Mouse (Mus musculus): Measurements from ENCODE around the gene Ascl2. TPM values are rescaled to one million over a fixed set of nuclear protein-coding genes. Genes with fewer than 3 reads are reported as not detected.

The Ascl2 gene
- total RNA-seq, 2 experiments from 2014 or later = 0.50 to 0.62 TPM

DNA sequence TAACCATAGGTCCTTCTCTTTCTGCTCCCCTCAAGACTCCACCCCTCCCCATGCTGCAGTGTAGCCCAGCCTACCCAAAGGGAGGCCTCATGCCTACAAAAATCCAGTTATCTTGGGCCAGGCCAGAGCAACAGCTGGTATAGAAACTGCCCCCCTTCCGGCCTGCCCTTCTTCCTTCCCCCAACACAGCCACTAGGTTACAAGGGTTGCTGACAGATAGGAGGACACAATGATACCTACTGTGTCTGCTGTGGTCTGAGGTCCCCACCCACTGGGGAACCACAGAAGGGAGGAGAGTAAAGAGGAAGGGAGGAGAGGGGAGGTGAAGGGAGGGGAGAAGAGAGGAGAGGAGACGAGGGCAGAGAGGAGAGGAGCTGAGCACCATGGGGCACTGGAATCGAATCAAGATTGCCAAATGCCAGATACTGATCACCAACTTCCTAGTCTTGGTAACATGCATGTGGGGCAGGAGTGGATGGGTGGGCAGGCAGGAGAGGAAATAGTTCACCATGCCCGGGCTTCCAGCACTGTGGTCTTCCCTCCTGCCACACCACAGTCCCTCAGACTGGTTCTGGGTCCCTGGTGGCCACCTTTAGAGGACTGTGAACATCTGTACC, 35.8 kb upstream of the Ascl2 start, which contains the start of gene Tspan32:
Gene Tspan32, plus strand, starts transcription at position 320 of the 617 bp plus-strand sequence.
- DNase-seq = no peak
- intact Hi-C loops (cut with DNase I) = loop anchor here (5.0 to 10.0 kb wide), 2 partner anchors 82 to 130 kb away; no protein-coding TSS in a partner anchor

DNA sequence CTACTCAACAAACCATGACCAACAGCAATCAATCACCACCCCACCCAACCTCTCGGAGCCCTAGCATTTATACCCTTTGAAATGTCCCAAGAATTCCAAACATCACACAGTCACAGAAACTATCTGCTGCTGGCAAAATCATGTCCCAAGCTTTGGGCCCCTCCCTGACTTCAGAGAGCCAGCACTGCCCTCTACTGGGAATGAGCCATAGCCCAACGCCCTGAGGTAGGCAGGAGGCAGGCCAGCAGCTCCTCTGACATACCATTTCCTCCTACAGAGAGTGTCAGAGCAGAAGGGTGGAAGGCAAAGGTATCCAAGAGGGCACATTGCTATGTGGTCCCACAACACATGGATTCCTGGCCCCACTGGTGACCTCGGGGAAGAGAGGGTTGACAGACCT, 33.6 kb upstream of the Ascl2 start:
- intact Hi-C loops (cut with DNase I) = loop anchor here (10.0 kb wide), 1 partner anchor 132 kb away; no protein-coding TSS in a partner anchor
- no peak for DNase-seq

DNA sequence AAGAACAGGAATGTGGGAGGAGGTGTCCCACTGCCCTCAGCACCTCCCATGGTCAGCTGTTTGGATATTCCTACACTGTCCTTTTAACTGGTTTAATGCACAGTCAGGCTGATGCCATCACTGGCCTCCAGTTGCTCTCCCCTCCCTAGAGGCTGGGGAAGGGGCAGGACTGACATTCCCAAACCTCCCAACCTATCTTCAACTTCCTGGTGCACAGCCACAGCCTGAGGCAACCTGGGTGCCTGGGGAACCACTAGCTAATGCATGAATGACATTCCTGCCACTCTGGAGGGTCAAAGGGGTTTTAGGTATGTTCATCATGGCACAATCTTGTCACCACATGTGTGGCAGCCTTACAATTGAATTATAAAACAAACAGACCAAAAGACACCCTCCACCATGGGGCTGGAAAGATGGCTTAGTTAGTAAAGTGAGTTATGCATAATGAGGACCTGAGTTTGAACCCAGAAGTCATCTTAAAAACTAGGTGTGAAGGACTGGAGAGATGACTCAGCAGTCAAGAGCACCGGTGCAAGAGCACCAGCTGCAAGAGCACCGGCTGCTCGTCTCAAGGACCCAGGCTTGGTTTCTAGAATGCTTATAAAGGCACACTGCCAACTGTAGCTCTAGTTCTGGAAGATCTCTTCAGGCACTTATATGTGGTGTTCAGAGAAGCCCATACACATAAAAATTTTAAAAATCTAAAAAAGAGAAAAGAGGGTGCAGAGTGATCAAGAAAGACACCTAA, 28.5 kb upstream of the Ascl2 start:
- intact Hi-C loops (cut with DNase I) = no loop called here
- DNase-seq = no peak

DNA sequence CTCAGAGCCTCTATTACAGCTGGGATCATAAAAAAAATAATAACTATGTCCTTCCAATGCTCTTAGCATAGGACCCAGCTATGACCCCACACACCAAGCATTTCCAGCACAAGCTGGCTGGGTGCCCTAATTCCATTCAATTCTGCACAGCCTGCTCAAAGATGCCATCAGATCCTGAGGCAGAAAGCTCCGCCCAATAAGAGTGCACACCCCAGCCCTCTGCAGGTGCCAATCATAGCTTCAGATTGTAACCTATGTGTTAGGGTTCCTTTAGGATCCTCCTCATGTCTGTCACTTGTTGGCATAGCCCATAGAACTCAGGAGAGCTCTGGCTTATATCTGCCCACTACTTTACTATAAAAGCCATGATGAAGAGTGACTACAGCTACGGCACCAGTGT, 27.9 kb upstream of the Ascl2 start:
- intact Hi-C loops (cut with DNase I) = no loop called here
- no peak for DNase-seq

DNA sequence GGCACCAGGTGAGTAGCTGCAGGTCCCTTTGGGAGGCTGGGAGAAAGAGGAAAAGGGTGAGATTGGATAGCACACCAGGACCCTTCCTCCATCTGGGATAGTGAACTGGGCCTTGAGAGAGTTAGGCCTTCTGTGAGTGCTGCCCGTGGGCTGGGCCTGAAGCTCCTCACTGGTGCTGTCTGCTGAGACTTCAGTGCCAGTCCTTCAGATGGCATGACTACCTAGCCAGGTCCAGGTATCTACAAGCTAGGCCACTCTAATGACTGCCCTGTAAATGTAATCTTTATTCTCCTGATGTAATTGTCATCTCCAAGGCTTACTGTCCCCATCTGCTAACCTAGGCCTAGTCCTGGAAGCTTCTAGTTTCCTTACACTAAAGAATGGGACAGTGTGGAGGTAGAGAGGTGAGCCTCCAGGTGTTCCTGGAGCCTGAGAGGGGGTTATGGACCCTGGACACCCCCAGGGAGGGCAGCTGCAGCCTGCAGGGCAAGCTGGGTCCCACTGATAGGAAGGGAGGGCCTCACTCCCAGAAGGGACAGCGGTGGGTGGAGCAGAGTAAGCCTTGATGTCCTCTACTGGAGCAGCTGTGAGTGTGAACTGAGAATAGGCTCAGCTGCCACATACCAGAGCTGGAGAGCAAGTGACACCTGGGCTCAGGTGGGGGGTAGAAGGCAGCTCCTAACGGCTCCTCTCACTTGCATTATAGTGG, 26.7 kb upstream of the Ascl2 start:
- intact Hi-C loops (cut with DNase I) = no loop called here

DNA sequence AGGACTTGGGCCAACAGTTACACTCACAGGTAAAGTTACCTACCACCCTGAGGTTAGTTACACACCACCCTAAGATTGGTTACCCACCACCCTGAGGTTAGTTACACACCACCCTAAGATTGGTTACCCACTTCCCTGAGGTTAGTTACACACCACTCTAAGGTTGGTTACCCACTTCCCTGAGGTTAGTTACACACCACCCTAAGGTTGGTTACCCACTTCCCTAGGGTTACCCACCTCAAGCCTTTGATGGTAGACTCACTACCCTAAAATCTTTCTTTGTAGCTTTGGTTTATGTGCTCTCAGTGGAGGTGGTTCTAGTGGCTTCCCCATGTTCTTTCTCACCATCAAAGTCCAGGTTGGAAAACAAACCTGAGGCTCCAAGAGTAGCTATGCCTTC, 25.9 kb upstream of the Ascl2 start:
- no peak for DNase-seq
- intact Hi-C loops (cut with DNase I) = no loop called here

More for the DNA sequence above, 26.7 kb upstream of the Ascl2 start:
- DNase-seq = no peak

DNA sequence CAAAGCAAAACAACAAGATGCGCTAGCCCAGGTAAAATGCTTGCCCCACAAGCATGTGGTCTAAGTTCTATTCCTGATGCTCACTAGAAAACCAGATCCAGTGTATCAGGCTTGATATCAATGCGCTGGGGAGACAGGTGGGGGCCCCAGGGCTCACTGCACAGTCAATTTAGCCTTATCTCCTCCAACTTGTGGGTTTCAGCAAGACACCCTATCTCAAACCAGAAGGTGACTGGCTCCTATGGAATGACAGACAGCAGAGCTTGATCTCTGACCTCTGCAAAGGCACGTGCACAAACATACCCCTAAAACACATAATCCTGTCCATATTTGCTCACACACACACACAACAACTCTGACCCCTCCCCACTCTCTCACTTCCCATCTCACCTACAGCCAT, 18.7 kb upstream of the Ascl2 start:
- intact Hi-C loops (cut with DNase I) = no loop called here
- no peak for DNase-seq

DNA sequence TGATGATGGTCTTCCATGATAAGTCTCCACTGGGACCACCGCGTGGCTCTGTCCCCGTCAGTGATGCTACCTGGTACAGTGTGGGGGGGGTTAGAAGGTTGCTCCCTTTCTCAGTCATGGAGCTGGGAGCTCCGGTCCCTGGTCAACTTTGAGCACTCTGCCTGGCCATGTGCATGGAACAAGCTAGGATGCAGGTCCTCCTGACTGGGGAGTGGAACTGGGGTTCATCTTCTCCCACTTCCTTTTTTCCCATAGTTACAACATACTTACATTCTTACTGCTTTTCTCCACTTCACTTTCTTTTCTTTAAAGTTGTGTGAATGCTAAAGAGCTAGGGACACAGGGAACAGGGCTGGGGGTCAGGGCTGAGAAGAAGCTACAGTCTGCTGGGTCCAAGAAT, 16.1 kb upstream of the Ascl2 start:
- intact Hi-C loops (cut with DNase I) = no loop called here
- no peak for DNase-seq

DNA sequence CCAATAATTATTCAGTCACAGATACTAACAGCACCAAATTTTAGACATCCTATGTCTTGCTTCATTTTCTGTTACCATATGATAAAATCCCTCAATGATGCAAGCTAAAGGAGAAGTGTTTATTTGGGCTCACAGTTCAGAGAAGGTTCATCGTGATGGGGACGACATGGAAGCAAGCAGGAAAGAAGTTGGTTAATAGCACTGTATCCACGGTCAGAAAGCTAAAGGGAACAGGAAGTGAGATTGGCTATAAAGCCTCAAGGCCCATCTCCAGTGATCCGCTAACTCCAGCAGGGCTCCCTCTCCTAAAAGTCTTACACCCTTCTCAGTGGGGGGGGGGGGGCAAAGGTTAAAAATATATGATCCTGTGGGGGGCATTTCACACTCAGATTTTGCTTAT, 12.8 kb upstream of the Ascl2 start:
- DNase-seq = no peak
- intact Hi-C loops (cut with DNase I) = no loop called here

DNA sequence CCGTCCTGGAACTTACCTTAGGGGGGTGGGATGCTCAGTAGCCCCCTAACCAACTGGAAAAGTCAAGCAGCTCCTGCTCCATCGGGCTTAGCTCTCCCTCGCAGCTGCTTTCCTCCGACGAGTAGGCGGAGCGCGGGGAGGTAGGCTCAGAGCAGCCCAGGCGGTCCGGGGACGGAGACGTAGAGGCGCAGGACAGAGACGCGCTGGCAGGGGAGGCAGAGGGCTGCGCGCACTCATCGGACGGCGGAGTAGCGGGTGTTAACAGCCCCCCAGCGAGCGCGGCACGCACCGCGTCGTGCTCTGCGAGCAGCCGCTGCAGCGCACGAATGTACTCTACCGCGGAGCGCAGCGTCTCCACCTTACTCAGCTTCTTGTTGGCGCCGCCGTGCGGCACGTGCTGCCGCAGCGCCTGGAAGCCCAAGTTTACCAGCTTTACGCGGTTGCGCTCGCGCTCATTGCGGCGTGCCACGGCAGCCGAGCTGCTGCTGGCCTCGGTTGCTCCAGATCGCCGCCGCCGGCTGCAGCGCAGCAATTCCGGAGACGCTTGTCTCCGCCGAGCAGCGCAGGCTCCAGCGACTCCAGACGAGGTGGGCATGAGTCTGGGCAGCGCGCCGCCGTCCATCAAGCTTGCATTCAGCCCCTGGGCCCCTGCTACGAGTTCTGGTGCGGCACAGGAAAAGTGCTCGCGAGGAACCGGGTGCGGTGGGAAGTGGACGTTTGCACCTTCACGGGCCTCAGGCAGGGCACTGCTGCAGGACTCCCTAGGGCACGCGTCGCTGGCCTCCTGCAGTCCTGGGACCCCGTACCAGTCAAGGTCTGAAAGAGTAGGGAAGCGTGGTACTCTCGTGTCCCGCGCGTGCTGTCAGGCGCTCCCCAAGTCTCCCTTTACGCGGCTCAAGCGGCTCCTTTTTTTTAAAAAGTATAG, 918 bp downstream of the Ascl2 start:
- intact Hi-C loops (cut with DNase I) = no loop called here
- DNase-seq = peak; percentile 56

DNA sequence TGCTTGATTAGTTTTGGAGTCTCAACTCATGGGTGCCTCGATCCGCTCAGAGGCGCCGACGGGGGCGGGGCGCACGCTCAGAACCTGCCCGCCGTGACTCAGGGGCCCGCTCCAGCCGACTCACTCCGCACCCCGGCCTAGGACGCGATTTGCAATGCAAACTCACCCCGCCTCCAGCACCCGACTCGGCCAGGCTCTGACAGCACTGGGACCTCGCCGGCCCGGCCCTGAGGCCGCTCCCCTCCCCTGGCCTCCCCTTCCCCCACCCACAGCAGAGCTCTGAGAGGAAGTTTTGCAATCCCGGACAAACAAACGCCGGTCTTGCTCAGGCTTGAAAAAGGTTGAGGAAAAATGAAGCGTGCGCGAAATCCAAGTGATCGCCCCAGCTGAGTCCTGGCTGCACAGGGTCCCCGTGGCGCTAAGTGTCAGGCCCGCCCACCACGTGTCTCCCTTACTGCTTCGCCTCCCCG, 1.6 kb downstream of the Ascl2 start:
- intact Hi-C loops (cut with DNase I) = no loop called here
- no peak for DNase-seq

DNA sequence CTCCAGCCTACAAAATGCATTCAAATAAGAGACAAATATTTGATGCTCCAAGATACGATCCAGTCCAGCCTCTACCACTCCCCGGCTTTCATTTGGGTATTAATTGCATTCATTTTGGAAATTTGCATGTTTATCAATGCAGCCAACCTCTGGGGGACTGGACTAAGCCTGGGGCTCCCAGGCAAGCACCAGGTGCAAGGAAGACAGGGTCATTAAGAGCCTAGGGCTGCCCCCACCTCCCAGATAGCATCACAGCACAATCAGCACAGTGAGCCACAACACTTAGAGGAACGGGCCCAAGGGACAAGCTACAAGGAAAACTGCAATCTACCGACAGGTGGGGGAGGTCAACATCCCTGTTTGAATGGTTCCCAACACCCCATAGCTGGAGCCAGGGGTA, 9.3 kb downstream of the Ascl2 start:
- intact Hi-C loops (cut with DNase I) = no loop called here
- DNase-seq = no peak

DNA sequence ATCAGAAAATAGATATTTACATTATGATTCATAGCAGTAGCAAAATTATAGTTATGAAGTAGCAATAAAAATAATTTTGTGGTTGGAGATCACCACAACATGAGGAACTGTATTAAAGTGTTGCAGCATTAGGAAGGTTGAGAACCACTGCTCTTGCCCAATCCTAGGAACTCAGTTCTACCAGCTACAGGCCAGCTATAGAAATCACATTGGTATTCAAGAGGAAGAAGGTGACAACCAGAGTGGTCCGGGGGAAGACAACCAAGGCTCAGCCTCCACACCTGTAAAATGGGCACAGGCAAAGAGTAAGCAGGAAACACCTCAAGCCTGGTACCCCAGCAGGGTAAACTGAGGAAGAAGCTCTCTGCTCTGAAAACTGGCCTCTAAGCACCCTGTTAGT, 10.2 kb downstream of the Ascl2 start:
- no peak for DNase-seq
- intact Hi-C loops (cut with DNase I) = no loop called here

DNA sequence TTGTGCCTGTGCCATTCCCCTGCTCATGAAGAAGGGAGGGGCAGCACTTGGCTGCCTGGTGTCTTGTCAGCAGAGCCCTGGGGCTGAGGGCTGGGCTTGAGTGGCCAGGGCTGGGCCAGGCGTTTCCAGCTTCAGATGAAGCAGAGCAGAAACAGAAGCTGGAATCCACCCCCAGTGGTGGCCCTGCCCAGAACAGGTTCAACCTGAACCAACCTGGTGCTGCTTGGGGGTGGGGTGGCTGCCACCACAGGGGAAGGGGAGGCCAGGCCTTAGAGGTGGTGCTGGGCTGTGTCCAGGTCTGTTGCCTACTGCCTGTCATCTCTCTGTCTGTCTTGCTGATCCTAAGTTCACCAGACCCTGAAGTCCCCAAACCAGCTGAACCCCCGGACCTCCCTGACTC, 13.0 kb downstream of the Ascl2 start:
- no peak for DNase-seq
- intact Hi-C loops (cut with DNase I) = no loop called here

DNA sequence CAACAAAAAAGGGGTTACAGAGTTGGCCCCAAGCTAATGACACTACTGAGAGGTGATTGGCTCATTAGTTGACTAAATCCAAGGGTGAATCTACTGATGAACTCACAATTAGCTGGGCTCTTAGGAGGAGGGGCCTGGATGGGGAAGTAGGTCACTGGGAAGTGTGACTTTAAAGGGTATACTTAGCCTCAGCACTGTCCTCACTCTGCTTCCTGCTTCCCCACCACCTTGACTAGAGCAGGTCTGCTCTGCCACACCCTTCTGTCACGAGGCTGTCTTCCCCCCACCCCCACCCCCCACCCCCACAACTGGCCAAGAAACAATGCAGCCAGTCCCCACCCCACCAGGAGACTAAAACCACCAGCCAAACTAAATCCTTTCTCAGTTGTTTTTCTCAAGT, 19.5 kb downstream of the Ascl2 start:
- intact Hi-C loops (cut with DNase I) = no loop called here
- no peak for DNase-seq

DNA sequence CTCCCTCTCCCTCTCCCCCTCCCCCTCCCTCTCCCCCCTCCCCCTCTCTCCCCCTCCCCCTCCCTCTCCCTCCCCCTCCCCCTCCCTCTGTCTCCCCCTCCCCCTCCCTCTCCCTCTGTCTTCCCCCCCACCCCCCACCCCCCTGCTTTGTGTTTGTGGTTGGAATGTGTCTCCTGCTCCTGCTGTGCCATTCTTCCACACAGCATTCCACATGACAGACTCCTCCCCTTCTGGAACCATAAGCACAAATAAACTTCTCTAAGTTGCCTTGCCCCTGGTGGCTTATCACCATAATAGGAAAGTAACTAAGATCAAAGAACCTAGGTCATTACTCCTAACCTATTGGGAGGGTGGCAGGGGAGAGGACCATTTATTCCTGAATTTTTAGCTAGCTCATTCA, 31.4 kb downstream of the Ascl2 start:
- DNase-seq = no peak
- intact Hi-C loops (cut with DNase I) = no loop called here

DNA sequence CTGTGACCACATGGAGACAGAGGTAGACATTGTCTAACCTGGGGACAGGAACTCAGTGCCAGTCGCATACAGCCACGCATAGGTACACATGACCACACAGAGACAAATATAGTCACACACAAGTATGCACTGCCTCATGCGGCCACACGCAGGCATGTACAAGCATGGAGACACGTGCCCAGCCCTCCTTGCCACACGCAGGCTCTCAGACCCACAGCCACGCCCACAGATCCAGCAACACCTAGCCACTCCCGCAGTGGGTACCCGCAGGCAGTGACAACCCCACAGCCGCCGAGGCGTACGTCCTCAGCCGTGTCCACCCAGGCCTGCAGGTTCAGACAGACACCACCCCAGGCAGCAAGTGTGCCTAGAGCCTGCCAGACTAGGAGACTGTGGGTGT, 33.4 kb downstream of the Ascl2 start:
- no peak for DNase-seq
- intact Hi-C loops (cut with DNase I) = no loop called here

DNA sequence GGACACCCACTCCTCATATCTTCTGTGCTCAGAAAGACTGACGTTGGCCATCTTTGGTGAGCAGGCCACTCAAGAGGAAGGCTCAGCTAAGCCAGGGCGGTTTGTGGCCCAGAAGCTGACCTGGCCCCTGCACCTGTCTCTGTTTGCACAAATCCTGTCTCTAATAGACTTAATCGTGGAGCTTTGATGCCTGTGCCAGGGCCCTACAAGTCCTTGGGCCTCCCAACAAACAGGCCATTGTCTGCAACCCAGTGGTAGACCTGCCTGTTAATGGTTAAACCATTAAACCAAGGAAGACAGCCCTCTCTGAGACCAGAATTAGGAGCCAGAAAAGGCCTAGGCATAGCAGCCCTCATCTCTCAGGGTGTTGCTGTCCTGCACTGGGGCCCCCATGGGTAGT, 36.6 kb downstream of the Ascl2 start:
- intact Hi-C loops (cut with DNase I) = no loop called here
- DNase-seq = no peak

DNA sequence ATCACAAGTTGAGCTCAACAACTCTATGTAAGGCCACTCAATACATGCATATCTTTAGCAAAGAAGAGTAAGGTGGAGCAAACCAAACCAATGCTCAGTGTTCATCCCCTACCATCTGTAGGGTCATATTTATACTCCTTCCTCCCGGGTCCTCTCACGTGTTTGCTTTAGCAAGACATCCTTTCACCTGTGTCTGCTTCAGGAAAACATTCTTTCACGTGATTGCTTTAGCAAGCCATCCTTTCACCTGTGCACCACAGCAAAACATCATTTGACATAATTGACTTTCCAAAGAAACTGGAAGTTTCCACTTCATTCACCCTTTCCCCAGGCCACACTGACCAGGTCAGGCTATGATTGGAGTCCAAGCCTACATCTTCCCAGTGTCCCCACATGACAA, 38.0 kb downstream of the Ascl2 start, which contains the start of gene Th:
Gene Th, minus strand, starts transcription at position 101 of the 400 bp plus-strand sequence.
- no peak for DNase-seq

DNA sequence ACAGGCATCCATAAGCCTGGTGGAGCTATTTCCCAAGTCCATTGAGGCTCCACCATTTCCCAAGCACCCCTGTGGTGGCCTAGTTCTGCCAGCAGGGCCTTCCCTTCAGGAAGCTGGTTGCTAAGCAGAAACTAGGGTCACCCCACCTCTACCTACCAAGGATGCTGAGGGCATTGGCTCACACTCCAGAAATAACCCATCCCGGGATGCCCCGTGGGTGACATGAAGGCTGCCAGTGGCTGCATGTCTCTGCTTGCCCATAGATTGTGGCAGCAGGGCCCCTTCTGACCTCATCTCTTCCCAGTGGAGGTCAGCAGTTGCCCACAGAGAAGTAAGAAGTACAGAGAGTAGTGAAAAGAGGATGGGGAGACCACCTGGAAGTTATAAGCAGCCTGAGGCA, 39.5 kb downstream of the Ascl2 start:
- intact Hi-C loops (cut with DNase I) = no loop called here
- DNase-seq = no peak

More for the DNA sequence above, 38.0 kb downstream of the Ascl2 start, which contains the start of gene Th:
- intact Hi-C loops (cut with DNase I) = no loop called here

DNA sequence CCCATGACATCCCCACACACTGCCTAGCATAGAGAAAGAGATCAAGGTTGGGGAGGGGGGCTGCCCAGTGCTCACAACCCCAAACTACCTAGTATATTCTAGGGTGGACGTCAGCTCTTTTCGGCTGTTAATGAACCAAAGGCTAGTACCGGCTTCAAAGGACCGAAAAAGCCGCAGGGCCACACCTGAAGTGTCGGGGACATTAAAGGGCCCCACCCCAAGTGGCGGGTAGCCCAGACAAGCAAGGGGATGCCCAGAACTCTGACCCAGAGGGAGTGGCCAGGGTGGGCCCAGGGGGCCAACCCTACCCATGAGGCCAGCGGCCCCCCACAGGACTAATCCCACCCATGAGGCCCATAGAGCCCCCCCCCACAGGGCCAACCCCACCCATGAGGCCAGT, 41.8 kb downstream of the Ascl2 start:
- no peak for DNase-seq
- intact Hi-C loops (cut with DNase I) = no loop called here

Data from left cerebral cortex, postnatal 4 days (tissue).